Mouse (Mus musculus) lung, embryonic 16.5 days (tissue): ENCODE measurements around the gene Ms4a4a. TPM values are rescaled to one million over a fixed set of nuclear protein-coding genes. Genes with fewer than 3 reads are reported as not detected.

Source experiments
- ATAC-seq: fragments of 200-750 bp; cut with Nextera tagmentation; 2 replicates; pipeline ENCODE4 v1.8.0; 2017; ENCODE audit warnings: low read depth, mild to moderate bottlenecking, moderate library complexity
- H3K27ac ChIP-seq: fragments of 300-500 bp; sonication (generic); 2 replicates; pipeline ENCODE4 v1.5.1; 2014; ENCODE audit warnings: mild to moderate bottlenecking, control low read depth, low read length
- H3K27me3 ChIP-seq: fragments of 300-500 bp; sonication (generic); 2 replicates; pipeline ENCODE4 v1.6.1; 2014; ENCODE audit warnings: low read depth, low read length, mixed read lengths; ENCODE audit not compliant: control insufficient read depth, insufficient read depth
- H3K36me3 ChIP-seq: fragments of 300-500 bp; sonication (generic); 2 replicates; pipeline ENCODE4 v1.6.1; 2014; ENCODE audit warnings: low read length; ENCODE audit not compliant: control insufficient read depth, insufficient read depth
- H3K4me1 ChIP-seq: fragments of 300-500 bp; sonication (generic); replicated peaks from 2 replicates; pipeline ENCODE4 v1.6.1; 2014; ENCODE audit warnings: low read length, mixed read lengths; ENCODE audit not compliant: control insufficient read depth, insufficient read depth
- H3K4me2 ChIP-seq: fragments of 300-500 bp; sonication (generic); 2 replicates; pipeline ENCODE4 v1.6.1; 2014; ENCODE audit warnings: low read depth, low read length, control low read depth
- H3K4me3 ChIP-seq: fragments of 300-500 bp; sonication (generic); 2 replicates; pipeline ENCODE4 v1.5.1; 2014; ENCODE audit warnings: mild to moderate bottlenecking, low read length, control low read depth
- H3K9ac ChIP-seq: fragments of 300-500 bp; sonication (generic); 2 replicates; pipeline ENCODE4 v1.6.1; 2014; ENCODE audit warnings: low read length, control low read depth
- H3K9me3 ChIP-seq: fragments of 300-500 bp; sonication (generic); 2 replicates; pipeline ENCODE4 v1.6.1; 2016; ENCODE audit warnings: low read length; ENCODE audit not compliant: control insufficient read depth
- WGBS: fragments of 180-500 bp; shearing (Covaris S2); extraction: QIAGEN DNeasy Blood & Tissue Kit; methylation state at CpG from one replicate; pipeline ENCODE4 v1.1.7; 2014; 5-methylcytosine and 5-hydroxymethylcytosine counted together
- polyA plus RNA-seq: library from polyadenylated mRNA; unstranded; fragments of >200 nt; fragmentation: Nextera tagmentation; extraction: Ambion mirVana; gene quantifications from 2 replicates; pipeline ENCODE4 v1.2.1, GENCODE M21; 2015

The Ms4a4a gene
- polyA plus RNA-seq = 6.1 and 6.7 TPM in 2 replicates

DNA sequence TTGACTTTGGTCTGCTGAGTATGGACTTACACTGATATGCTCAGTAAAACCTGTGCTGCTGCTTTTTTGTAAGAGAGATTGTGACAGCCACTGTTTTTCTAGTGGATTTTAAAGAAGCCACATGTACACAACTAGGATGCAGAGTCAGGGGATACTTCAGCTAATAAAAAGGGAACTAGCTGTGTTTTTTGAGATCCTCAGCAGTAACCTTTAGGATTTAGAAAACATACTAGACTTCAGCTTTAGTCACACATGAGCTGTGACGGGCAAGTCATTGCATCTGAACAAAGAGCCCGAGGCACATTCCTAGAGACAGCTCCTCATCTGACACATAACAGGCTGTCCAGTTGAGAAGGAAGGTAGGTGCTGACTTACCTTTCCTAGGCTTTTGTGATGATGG lies at the start of gene Ms4a4a:
Gene Ms4a4a (plus strand): TSS at position 251 of the 400 bp plus-strand sequence.
- no peak within 1 kb of the TSS for H3K9ac ChIP-seq
- H3K27ac ChIP-seq = no peak within 1 kb of the TSS
- H3K4me2 ChIP-seq = no peak within 1 kb of the TSS
- H3K27me3 ChIP-seq = no peaks in the 10 kb centered on the region
- H3K9me3 ChIP-seq = no peaks in the 10 kb centered on the region
- WGBS = 70% methylated on average over 2 of the region's 2 CpGs
- H3K4me1 ChIP-seq = no peaks in the 10 kb centered on the region
- no peak within 1 kb of the TSS for H3K4me3 ChIP-seq
- ATAC-seq = no peak
- H3K36me3 ChIP-seq = no peaks in the 10 kb centered on the region

DNA sequence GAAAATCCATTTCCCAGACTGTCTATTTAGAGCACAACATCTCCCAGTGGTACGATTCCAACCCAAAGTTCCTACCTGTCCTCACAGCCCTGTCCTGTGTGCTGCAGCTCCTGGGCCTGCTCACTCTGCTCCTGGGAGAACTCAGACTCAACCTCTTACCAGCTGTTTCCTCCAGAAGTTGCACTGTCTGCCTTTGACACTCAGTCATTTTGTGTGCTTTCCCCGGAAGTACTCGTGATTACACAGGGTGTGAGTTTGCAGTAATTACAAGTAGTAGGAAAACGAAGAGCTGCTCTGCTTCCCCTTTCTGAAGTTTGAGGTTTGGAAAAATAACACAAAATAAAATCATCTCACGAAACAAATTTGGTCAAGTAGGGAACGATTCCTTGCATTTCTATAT lies 39.4 kb upstream of the Ms4a4a start, which contains the start of gene Ms4a7:
Gene Ms4a7 (minus strand): TSS at position 215 of the 400 bp plus-strand sequence.
- no peaks in the 10 kb centered on the region for H3K27me3 ChIP-seq
- no peaks in the 10 kb centered on the region for H3K4me1 ChIP-seq
- no peak for ATAC-seq
- no peak within 1 kb of the TSS for H3K9ac ChIP-seq
- H3K27ac ChIP-seq = no peak within 1 kb of the TSS
- H3K4me2 ChIP-seq = no peak within 1 kb of the TSS
- no peak within 1 kb of the TSS for H3K4me3 ChIP-seq
- H3K9me3 ChIP-seq = no peaks in the 10 kb centered on the region
- 72% methylated on average over 6 of the region's 6 CpGs for WGBS
- H3K36me3 ChIP-seq = no peaks in the 10 kb centered on the region

DNA sequence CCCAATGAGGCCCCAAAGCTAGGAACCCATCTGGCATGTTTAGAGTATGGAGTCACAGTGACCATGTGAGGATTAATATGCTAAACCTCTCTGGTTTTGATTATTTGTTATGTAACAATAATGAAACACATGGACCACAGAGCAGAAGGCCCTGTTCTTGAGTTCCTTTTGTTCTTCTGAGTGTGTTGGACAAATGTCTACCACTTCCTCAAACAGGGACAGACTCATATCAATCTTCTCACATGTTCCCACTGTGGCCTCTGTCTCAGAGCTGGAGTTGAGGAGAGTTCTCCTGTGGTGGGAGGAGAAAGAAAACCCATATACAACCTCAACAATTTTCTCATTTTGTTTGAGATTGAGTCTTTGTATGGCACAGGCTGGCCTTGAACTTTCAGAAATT lies 32.2 kb upstream of the Ms4a4a start:
- H3K4me3 ChIP-seq = no peak overlapping the region
- H3K4me2 ChIP-seq = no peak overlapping the region
- H3K27ac ChIP-seq = no peak overlapping the region
- ATAC-seq = no peak
- no peaks in the 10 kb centered on the region for H3K36me3 ChIP-seq
- no peaks in the 10 kb centered on the region for H3K27me3 ChIP-seq
- no peaks in the 10 kb centered on the region for H3K4me1 ChIP-seq
- no peak overlapping the region for H3K9ac ChIP-seq
- H3K9me3 ChIP-seq = no peaks in the 10 kb centered on the region

DNA sequence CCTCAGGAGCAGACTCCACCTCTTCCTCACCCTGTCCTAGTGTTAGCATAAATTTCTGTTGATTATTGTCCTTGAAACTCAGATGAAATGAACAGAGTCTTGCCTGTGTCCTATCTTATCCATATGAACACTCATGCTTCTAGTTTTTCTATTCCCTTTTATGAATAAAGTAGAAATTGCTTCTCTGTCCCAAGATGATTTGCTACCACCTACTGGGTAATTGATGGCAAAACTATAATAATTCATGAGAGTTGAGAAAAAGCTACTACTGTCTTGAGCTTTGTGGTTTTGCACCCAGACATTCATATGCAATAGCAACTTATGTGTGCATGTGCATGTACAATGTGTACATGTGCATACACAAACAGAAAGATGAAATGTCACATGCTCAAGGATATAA lies 31.3 kb upstream of the Ms4a4a start:
- no peak overlapping the region for H3K4me2 ChIP-seq
- ATAC-seq = no peak
- no peak overlapping the region for H3K4me3 ChIP-seq
- no peak overlapping the region for H3K9ac ChIP-seq
- H3K27me3 ChIP-seq = no peaks in the 10 kb centered on the region
- H3K27ac ChIP-seq = no peak overlapping the region
- no peaks in the 10 kb centered on the region for H3K4me1 ChIP-seq
- H3K36me3 ChIP-seq = no peaks in the 10 kb centered on the region
- no peaks in the 10 kb centered on the region for H3K9me3 ChIP-seq

DNA sequence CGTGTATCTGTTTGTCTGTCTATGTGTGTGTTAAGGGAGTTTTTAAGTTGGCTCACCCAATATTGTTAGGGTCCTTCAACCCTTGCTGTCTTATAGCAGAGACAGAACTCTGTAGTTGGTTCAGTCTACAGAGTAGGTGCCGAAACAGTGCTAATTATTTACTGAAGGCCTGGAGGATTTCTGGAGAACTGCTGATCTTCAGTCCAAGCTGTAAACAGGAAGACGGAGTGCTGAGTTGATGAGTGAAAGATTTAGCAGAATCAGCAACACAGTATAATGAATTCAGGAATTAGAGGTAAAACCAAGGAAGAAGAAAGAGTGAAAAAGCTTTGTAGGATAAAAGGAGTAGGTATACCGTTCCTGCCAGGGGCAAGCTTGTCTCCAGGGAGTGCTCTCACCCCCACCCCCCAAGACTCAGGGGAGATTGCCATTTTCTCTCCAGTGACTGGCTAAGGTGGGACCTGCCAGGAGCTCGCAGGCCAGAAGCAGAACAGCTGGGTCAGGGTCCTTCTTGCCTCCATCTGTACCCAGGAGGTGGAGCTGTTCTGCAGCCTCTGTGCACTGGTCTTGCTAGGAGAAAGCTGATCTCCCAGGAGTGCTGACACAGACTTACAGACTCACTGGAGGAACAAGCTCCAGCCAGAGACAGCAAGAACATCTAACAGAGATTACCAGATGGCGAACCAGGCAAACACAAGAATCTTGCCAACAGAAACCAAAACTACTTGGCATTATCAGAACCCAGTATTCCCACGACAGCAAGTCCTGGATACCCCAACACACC lies 25.4 kb upstream of the Ms4a4a start:
- H3K9me3 ChIP-seq = no peaks in the 10 kb centered on the region
- H3K27me3 ChIP-seq = no peaks in the 10 kb centered on the region
- H3K9ac ChIP-seq = no peak overlapping the region
- H3K4me3 ChIP-seq = no peak overlapping the region
- no peaks in the 10 kb centered on the region for H3K36me3 ChIP-seq
- H3K4me2 ChIP-seq = no peak overlapping the region
- no peaks in the 10 kb centered on the region for H3K4me1 ChIP-seq
- ATAC-seq = no peak
- WGBS = 53% methylated on average over 7 of the region's 7 CpGs
- no peak overlapping the region for H3K27ac ChIP-seq

DNA sequence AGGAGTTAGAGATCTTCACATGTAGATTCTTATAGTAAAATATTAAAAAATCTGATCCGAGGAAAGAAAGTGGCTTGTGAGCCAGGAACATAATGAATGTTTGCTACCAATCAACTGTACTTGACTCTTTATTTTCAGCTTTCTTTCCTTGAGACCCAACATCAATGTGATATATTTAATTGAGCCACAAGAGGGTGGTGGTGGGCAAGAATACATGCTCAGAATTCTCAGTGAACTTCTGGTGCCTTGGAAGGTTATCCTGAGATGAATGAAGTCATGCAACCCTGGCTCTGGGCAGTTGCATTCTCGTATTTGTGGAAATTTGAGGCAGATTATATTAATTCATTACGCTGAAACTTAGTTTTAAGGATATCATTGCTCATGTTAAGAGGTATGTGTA lies 23.4 kb upstream of the Ms4a4a start:
- H3K36me3 ChIP-seq = no peaks in the 10 kb centered on the region
- no peaks in the 10 kb centered on the region for H3K27me3 ChIP-seq
- H3K27ac ChIP-seq = no peak overlapping the region
- H3K9me3 ChIP-seq = no peaks in the 10 kb centered on the region
- no peak overlapping the region for H3K4me3 ChIP-seq
- H3K9ac ChIP-seq = no peak overlapping the region
- H3K4me2 ChIP-seq = no peak overlapping the region
- no peaks in the 10 kb centered on the region for H3K4me1 ChIP-seq
- no peak for ATAC-seq
- WGBS = 31% methylated on average over 3 of the region's 3 CpGs

DNA sequence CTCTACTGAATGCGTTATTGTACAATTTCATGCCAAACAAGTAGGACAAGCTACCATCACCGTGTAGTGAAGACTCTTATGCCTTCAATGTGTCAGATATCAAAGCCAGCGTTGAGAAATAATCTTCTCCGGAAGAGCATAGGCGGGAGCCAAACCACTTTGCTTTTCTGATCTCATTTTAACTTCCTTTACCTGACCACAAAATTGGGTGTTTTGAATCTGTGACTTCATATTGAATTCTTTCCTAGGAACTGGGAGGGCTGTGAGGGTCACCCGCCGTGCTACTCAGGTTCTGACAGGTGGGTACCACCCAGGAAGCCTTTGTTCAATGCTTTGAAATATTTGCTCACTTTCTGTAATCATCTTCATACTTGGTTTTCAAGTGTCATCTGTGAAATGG lies 19.6 kb upstream of the Ms4a4a start:
- Histone ChIP-seq H3K9ac (no peak overlapping the region), H3K4me1 (no peaks in the 10 kb centered on the region), H3K9me3 (no peaks in the 10 kb centered on the region), H3K27ac (no peak overlapping the region), H3K27me3 (no peaks in the 10 kb centered on the region), H3K4me3 (no peak overlapping the region), H3K36me3 (no peaks in the 10 kb centered on the region), H3K4me2 (no peak overlapping the region)
- 66% methylated on average over 7 of the region's 7 CpGs for WGBS
- no peak for ATAC-seq

DNA sequence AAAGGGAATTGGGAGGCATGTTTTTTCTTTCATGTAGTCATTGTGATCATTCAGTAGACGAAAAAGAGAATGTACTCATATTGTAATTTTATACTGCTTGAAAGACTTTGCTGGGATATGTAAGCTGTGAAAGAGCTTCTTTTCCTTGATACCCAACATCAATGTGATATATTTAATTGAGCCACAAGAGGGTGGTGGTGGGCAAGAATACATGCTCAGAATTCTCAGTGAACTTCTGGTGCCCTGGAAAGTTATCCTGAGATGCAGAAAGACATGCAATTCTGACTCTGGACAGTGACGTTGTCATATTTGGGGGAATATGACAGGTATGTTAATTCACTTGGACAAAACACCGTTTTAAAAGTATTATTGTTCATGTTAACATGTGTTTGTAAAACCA lies 15.2 kb upstream of the Ms4a4a start:
- Histone ChIP-seq H3K36me3 (no peaks in the 10 kb centered on the region), H3K9me3 (no peaks in the 10 kb centered on the region), H3K27me3 (no peaks in the 10 kb centered on the region), H3K4me3 (no peak overlapping the region), H3K27ac (no peak overlapping the region), H3K4me1 (no peaks in the 10 kb centered on the region), H3K4me2 (no peak overlapping the region), H3K9ac (no peak overlapping the region)
- 43% methylated on average over 3 of the region's 3 CpGs for WGBS
- no peak for ATAC-seq

DNA sequence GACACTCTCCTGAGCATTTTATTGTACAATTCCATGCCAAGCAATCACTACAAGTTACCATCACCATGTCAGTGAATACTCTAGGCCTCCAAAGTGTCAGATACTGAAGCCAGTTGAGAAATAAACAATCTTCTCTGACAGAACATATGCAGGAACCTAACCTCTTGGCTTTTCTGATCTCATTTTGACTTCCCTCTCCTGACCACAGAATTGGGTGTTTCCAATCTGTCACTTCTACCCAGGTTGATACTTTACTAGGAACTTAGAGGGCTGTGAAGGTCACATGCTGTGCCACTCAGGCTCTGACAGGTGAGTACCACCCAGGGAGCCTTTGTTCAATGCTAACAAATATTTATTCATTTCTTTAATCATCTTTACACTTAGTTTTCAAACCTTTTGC lies 13.3 kb upstream of the Ms4a4a start:
- no peak for ATAC-seq
- no peaks in the 10 kb centered on the region for H3K36me3 ChIP-seq
- H3K9ac ChIP-seq = no peak overlapping the region

DNA sequence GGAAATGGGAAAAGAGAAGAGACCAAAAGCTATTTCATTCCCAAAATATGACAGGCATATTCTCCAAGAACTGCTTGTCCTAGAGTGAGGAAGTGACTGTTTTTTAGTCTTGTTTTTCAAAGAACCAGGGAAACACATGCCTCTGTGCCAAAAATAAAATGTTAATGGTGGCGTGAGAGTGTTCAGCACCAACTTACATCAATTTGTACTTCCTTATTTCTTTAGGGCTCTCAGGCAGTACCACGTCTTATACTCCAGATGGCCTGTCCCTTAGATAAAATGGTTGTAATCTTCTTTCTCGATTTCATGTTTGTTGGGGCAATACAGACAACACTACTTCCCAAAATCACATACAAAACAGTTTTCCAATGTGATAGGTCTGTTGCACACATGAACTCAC lies 7.0 kb upstream of the Ms4a4a start:
- Histone ChIP-seq H3K27ac (no peak overlapping the region), H3K9me3 (no peaks in the 10 kb centered on the region), H3K27me3 (no peaks in the 10 kb centered on the region), H3K4me2 (no peak overlapping the region), H3K4me1 (no peaks in the 10 kb centered on the region), H3K9ac (no peak overlapping the region), H3K4me3 (no peak overlapping the region), H3K36me3 (no peaks in the 10 kb centered on the region)
- ATAC-seq = no peak
- WGBS = 72% methylated on average over 3 of the region's 3 CpGs

More for the DNA sequence above, 13.3 kb upstream of the Ms4a4a start:
- Histone ChIP-seq H3K27me3 (no peaks in the 10 kb centered on the region), H3K27ac (no peak overlapping the region), H3K9me3 (no peaks in the 10 kb centered on the region), H3K4me1 (no peaks in the 10 kb centered on the region), H3K4me3 (no peak overlapping the region), H3K4me2 (no peak overlapping the region)
